ENCODE assay signal across 31 mouse cellular contexts in the genomic region with DNA sequence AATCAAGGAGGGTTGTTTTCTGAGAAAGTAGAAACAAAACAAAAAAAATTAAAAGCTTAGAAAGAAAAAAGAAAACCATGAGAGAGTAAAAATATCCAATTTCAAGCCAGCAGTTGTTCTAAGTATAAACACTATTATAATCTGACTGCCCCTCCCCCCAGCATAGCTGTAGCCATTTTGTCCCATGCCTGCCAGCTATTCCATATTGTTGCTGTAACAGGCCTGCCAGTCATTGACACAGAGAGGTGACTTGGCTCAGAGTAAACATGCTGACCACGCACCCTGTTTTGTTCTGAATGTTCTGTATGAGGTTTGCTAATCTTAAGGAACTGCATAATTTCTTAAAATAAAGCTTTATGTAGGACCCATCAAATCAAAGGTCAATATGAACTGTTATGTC.
A peak's percentile ranks its signal among the peaks of the same experiment; 100 is the strongest.
DNase-seq lines count a peak whose midpoint lies in the region; ATAC-seq and TF ChIP-seq lines count a peak whose summit lies in the region.
"Had no signal": no experiment of that assay in that cellular context is flagged by ENCODE, and none has a peak within 500 bp of the region (broad histone marks: within the 10 kb centered on the region; RNA-seq: fewer than 3 reads in every experiment).

No protein-coding gene starts in this region.

- H3K4me2 ChIP-seq in lung, embryonic 14.5 days = no peak overlapping the region
- no peak overlapping the region for H3K4me2 ChIP-seq in lung, postnatal 0 days (replicated peaks; ENCODE audit: low read depth, low read length)
- no peak overlapping the region for H3K4me2 ChIP-seq in intestine, postnatal 0 days (replicated peaks; ENCODE audit: low read depth)
- H3K4me2 ChIP-seq: embryonic facial prominence, embryonic 13.5 days; embryonic facial prominence, embryonic 15.5 days; forebrain, embryonic 12.5 days had no signal

- H3K9me3 ChIP-seq in lung, embryonic 14.5 days (ENCODE audit: low read depth, low read length) = no peaks in the 10 kb centered on the region
- no peaks in the 10 kb centered on the region for H3K9me3 ChIP-seq in lung, postnatal 0 days (ENCODE audit: low read length)
- H3K9me3 ChIP-seq in intestine, postnatal 0 days (ENCODE audit: control insufficient read depth) = no peaks in the 10 kb centered on the region
- H3K9me3 ChIP-seq: embryonic facial prominence, embryonic 13.5 days; embryonic facial prominence, embryonic 15.5 days; forebrain, embryonic 10.5 days; forebrain, embryonic 12.5 days; G1E had no signal

- H3K4me3 ChIP-seq in lung, embryonic 14.5 days (ENCODE audit: low read depth, low read length) = no peak overlapping the region
- H3K4me3 ChIP-seq in lung, adult 2 months (replicated peaks; ENCODE audit: extremely low read depth, low read depth, low read length) = no peak overlapping the region
- H3K4me3 ChIP-seq in lung, postnatal 0 days (ENCODE audit: low read depth, low read length) = no peak overlapping the region
- H3K4me3 ChIP-seq in intestine, postnatal 0 days (ENCODE audit: low read depth, low read length) = no peak overlapping the region
- H3K4me3 ChIP-seq: embryonic facial prominence, embryonic 13.5 days; embryonic facial prominence, embryonic 15.5 days; erythroblast, embryonic 14.5 days; forebrain, embryonic 10.5 days; forebrain, embryonic 12.5 days had no signal

- H3K9ac ChIP-seq in lung, embryonic 14.5 days = no peak overlapping the region
- no peak overlapping the region for H3K9ac ChIP-seq in lung, postnatal 0 days (replicated peaks; ENCODE audit: low read depth)
- no peak overlapping the region for H3K9ac ChIP-seq in intestine, postnatal 0 days (ENCODE audit: low read depth, low read length)
- H3K9ac ChIP-seq: embryonic facial prominence, embryonic 13.5 days; embryonic facial prominence, embryonic 15.5 days; forebrain, embryonic 12.5 days had no signal

- no peak for TF ChIP-seq POLR2A in lung, adult 2 months (IDR thresholded peaks at IDR 0.05; ENCODE audit: borderline replicate concordance, extremely low read depth, low read depth, low read length)

- TF ChIP-seq EP300 in lung, postnatal 0 days (IDR thresholded peaks at IDR 0.05) = no peak

- DNase-seq in lung, embryonic 14.5 days = peak; percentile 66
- DNase-seq in lung, adult 2 months = no peak
- DNase-seq in lung, postnatal 0 days (ENCODE audit: low spot score) = peak; percentile 59
- no peak for DNase-seq in lung, postnatal 36 days
- peak; percentile 9 to 41 for DNase-seq in lung, postnatal 4 days
- DNase-seq in lung, adult 18-20 months = no peak
- DNase-seq in adipocyte (ENCODE audit: low spot score) = peak; percentile 71
- DNase-seq: adrenal gland, adult 2 months; adrenal gland, postnatal 10 days; adrenal gland, postnatal 25 days; B cell, adult 2 months; cerebellum, adult 11 months; cerebellum, adult 18-20 months; cerebellum, adult 8-10 months; cerebellum, adult 9-11 months; cerebellum, postnatal 14 days; cerebellum, postnatal 36 days; embryo, embryonic 11 days had no signal

- no peaks in the 10 kb centered on the region for H3K4me1 ChIP-seq in lung, embryonic 14.5 days (ENCODE audit: insufficient read depth)
- no peaks in the 10 kb centered on the region for H3K4me1 ChIP-seq in lung, adult 2 months (ENCODE audit: control insufficient read depth, insufficient read depth, low read length)
- no peaks in the 10 kb centered on the region for H3K4me1 ChIP-seq in lung, postnatal 0 days (ENCODE audit: insufficient read depth, low read depth, low read length)
- H3K4me1 ChIP-seq in intestine, postnatal 0 days (replicated peaks; ENCODE audit: control insufficient read depth, insufficient read depth, low read length) = no peaks in the 10 kb centered on the region
- H3K4me1 ChIP-seq: embryonic facial prominence, embryonic 13.5 days; embryonic facial prominence, embryonic 15.5 days; forebrain, embryonic 10.5 days; forebrain, embryonic 12.5 days had no signal

- no peak overlapping the region for H3K27ac ChIP-seq in lung, embryonic 14.5 days (ENCODE audit: low read depth)
- no peak overlapping the region for H3K27ac ChIP-seq in lung, postnatal 0 days (ENCODE audit: low read length)
- H3K27ac ChIP-seq in intestine, postnatal 0 days (ENCODE audit: low read depth, low read length) = no peak overlapping the region
- H3K27ac ChIP-seq: embryonic facial prominence, embryonic 13.5 days; embryonic facial prominence, embryonic 15.5 days; forebrain, embryonic 10.5 days; forebrain, embryonic 12.5 days had no signal

- WGBS in lung, embryonic 14.5 days = 48% methylated on average over 1 of the region's 1 CpGs
- 65% methylated on average over 1 of the region's 1 CpGs for WGBS in lung, adult 2 months
- WGBS in lung, postnatal 0 days = 67% methylated on average over 1 of the region's 1 CpGs
- 81% methylated on average over 1 of the region's 1 CpGs for WGBS in intestine, postnatal 0 days

- TF ChIP-seq CTCF in lung, embryonic 14.5 days (IDR thresholded peaks at IDR 0.05; ENCODE audit: low read depth) = no peak
- TF ChIP-seq CTCF in lung, adult 2 months (IDR thresholded peaks at IDR 0.05; ENCODE audit: insufficient read depth, low read length) = no peak
- no peak for TF ChIP-seq CTCF in lung, postnatal 0 days (IDR thresholded peaks at IDR 0.05)
- no peak for TF ChIP-seq CTCF in intestine, postnatal 0 days (IDR thresholded peaks at IDR 0.05; ENCODE audit: low read depth)

- no peaks in the 10 kb centered on the region for H3K36me3 ChIP-seq in lung, embryonic 14.5 days (ENCODE audit: insufficient read depth)
- H3K36me3 ChIP-seq in lung, postnatal 0 days (ENCODE audit: insufficient read depth, low read length) = no peaks in the 10 kb centered on the region
- no peaks in the 10 kb centered on the region for H3K36me3 ChIP-seq in intestine, postnatal 0 days (ENCODE audit: control insufficient read depth, insufficient read depth)
- H3K36me3 ChIP-seq: embryonic facial prominence, embryonic 13.5 days; embryonic facial prominence, embryonic 15.5 days; forebrain, embryonic 10.5 days; forebrain, embryonic 12.5 days; G1E had no signal

- peak; percentile 47; the same call in 1 of the 2 replicates for ATAC-seq in lung, embryonic 14.5 days (ENCODE audit: insufficient read depth)
- peak; percentile 53 for ATAC-seq in lung, postnatal 0 days
- no peak for ATAC-seq in intestine, postnatal 0 days
- ATAC-seq: activated CD4-positive, CD25-positive, alpha-beta regulatory T cell, adult 4 months; CD4-positive, CD25-positive, alpha-beta regulatory T cell, adult 4 months; forebrain, embryonic 14.5 days; forebrain, embryonic 16.5 days; Patski had no signal

- H3K27me3 ChIP-seq in lung, embryonic 14.5 days (ENCODE audit: insufficient read depth, low read length) = no peaks in the 10 kb centered on the region
- H3K27me3 ChIP-seq in lung, postnatal 0 days (replicated peaks; ENCODE audit: insufficient read depth, low read length) = no peaks in the 10 kb centered on the region
- H3K27me3 ChIP-seq in intestine, postnatal 0 days (replicated peaks; ENCODE audit: control insufficient read depth, insufficient read depth, low read length) = no peaks in the 10 kb centered on the region
- H3K27me3 ChIP-seq: CH12.LX; embryonic facial prominence, embryonic 13.5 days; embryonic facial prominence, embryonic 15.5 days; forebrain, embryonic 12.5 days; Patski had no signal

Comparison
In these comparisons a context has a peak if more than half of its experiments do, and no peak if none do; other contexts are left out.
1. DNase-seq: peak in lung, embryonic 14.5 days (single experiment), lung, postnatal 0 days (single experiment), lung, postnatal 4 days (2 of 2) and adipocyte (single experiment); none in lung, adult 2 months (single experiment), lung, postnatal 36 days (single experiment) and lung, adult 18-20 months (0 of 2).